Mouse (Mus musculus): Measurements from ENCODE around the gene 1700015G11Rik. TPM values are rescaled to one million over a fixed set of nuclear protein-coding genes. Genes with fewer than 3 reads are reported as not detected.

Gene 1700015G11Rik
- polyA plus RNA-seq, 1 experiment, result not detected

DNA sequence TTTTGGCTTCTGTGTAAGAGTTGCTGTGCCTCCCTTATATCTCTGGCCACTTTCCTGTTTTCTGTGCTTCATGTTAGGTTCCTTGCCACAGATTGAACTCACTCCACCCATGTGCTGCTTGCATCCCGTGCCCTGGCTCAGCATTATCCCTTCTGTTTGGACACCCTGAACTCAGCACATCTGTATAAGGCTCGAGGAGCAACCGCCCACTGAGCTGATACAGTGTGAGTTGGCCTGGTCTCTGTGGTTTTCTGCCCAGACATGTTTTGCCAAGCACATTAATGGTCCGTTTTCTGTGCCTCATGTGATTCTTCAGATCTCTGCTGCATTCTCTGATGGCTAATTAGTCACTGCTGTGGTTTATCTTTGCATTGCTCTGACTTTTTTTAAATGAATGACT, 47.9 kb downstream of the 1700015G11Rik start:
- no peaks in the 10 kb centered on the region for H3K36me3 ChIP-seq (ENCODE audit: control insufficient read depth, insufficient read depth)
- H3K79me3 ChIP-seq (ENCODE audit: low read depth), result no peaks in the 10 kb centered on the region
- H3K27me3 ChIP-seq (ENCODE audit: control insufficient read depth, insufficient read depth, insufficient read length), result no peaks in the 10 kb centered on the region
- TF ChIP-seq MYOG (IDR thresholded peaks at IDR 0.05; ENCODE audit: control insufficient read depth, extremely low read depth, insufficient read length) (no peak), USF1 (IDR thresholded peaks at IDR 0.05; ENCODE audit: low read depth) (peak; percentile 49), MAX (IDR thresholded peaks at IDR 0.05) (peak; percentile 38)
- no peak overlapping the region for H3ac ChIP-seq (ENCODE audit: control insufficient read depth, insufficient read length, low read depth)
- no peaks in the 10 kb centered on the region for H3K79me2 ChIP-seq (ENCODE audit: control insufficient read depth, insufficient read depth)
- H3K4me3 ChIP-seq (ENCODE audit: insufficient read depth, poor library complexity, severe bottlenecking), result no peak overlapping the region

DNA sequence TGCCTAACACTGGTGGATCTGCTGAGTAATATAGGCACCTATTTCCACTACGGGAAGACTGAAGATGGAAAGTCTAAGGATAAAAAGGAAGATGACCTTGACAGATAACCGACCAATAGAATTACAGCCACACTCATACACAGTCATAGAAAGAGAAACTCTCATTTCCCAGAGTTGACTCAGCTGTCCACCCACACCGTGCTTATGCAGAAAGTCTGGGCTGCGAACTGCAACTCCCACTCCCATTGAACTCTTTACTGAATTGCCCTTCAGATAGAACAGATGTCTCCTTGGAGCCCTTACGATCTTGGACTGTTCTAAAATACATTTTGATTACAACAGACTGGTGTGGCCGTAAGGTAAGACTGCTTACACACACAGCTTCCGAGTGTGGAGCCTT, 50.8 kb downstream of the 1700015G11Rik start:
- peak; percentile 37 for TF ChIP-seq MYOD1 (IDR thresholded peaks at IDR 0.05; ENCODE audit: control insufficient read depth, insufficient read length, low read depth)
- TF ChIP-seq CTCF (IDR thresholded peaks at IDR 0.05; ENCODE audit: control insufficient read depth, insufficient read depth, insufficient read length), result no peak
- no peak for TF ChIP-seq USF1 (IDR thresholded peaks at IDR 0.05; ENCODE audit: low read depth)
- no peak overlapping the region for H3K4me3 ChIP-seq (ENCODE audit: insufficient read depth, poor library complexity, severe bottlenecking)

DNA sequence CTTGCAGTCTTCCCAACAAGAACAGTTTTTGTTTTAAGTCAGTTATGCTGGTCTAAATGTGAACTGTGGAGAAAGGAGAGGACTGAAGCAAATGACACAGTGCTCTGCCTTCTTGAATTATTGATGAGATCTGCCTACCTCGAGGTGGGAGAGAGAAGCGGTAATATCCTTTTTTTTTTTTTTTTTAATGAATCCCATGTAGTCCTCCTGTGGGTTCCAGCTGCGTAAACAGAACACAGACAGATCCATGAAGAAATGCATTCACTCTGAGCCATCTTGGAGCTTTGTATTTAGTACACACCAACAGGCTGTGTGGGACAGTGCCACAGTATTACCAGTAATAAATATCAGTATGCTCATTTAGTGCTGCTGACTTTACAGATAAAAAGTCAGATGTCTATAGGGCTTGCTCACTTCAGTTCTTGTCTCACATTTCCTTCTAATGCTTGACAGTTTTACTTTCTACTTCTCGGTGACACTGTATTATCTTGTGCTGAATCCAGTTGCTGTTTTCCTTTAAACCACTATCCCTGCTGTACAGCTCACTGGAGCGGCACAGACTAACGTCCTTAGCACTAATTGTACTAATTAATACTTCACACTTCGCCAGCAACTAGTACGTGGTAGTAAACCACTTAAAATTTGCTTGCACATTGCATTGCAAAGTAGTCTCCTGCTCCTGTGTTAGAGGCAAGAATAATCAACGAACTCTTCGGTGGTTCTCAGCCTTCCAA, 53.1 kb downstream of the 1700015G11Rik start:
- no peak for TF ChIP-seq FOSL1 (IDR thresholded peaks at IDR 0.05; ENCODE audit: insufficient read depth, low read length, poor library complexity, severe bottlenecking)
- no peak for TF ChIP-seq MAX (IDR thresholded peaks at IDR 0.05)
- TF ChIP-seq MYOD1 (IDR thresholded peaks at IDR 0.05; ENCODE audit: control insufficient read depth, insufficient read length, low read depth), result no peak
- no peak for TF ChIP-seq MYOG (IDR thresholded peaks at IDR 0.05; ENCODE audit: control insufficient read depth, extremely low read depth, insufficient read length)
- no peak for TF ChIP-seq USF1 (IDR thresholded peaks at IDR 0.05; ENCODE audit: low read depth)
- no peak for TF ChIP-seq CTCF (IDR thresholded peaks at IDR 0.05; ENCODE audit: control insufficient read depth, insufficient read depth, insufficient read length)
- TF ChIP-seq CEBPB (IDR thresholded peaks at IDR 0.05; ENCODE audit: low read depth), result no peak
- Histone ChIP-seq H3K79me3 (ENCODE audit: low read depth) (no peaks in the 10 kb centered on the region), H3ac (ENCODE audit: control insufficient read depth, insufficient read length, low read depth) (no peak overlapping the region), H3K36me3 (ENCODE audit: control insufficient read depth, insufficient read depth) (no peaks in the 10 kb centered on the region), H3K4me3 (ENCODE audit: insufficient read depth, poor library complexity, severe bottlenecking) (no peak overlapping the region), H3K79me2 (ENCODE audit: control insufficient read depth, insufficient read depth) (no peaks in the 10 kb centered on the region), H3K27me3 (ENCODE audit: control insufficient read depth, insufficient read depth, insufficient read length) (no peaks in the 10 kb centered on the region)

More for the DNA sequence above, 50.8 kb downstream of the 1700015G11Rik start:
- H3K79me2 ChIP-seq (ENCODE audit: control insufficient read depth, insufficient read depth), result no peaks in the 10 kb centered on the region
- no peaks in the 10 kb centered on the region for H3K27me3 ChIP-seq (ENCODE audit: control insufficient read depth, insufficient read depth, insufficient read length)
- no peaks in the 10 kb centered on the region for H3K79me3 ChIP-seq (ENCODE audit: low read depth)
- no peak overlapping the region for H3ac ChIP-seq (ENCODE audit: control insufficient read depth, insufficient read length, low read depth)
- H3K36me3 ChIP-seq (ENCODE audit: control insufficient read depth, insufficient read depth), result no peaks in the 10 kb centered on the region

Other genes starting within 250 kb of the 1700015G11Rik start
- gene Gas2, start 153.7 kb downstream of the 1700015G11Rik start, polyA plus RNA-seq (2012; fragmentation: generic; extraction: Trizol), result 14.0 TPM
- gene Fancf, start 153.5 kb downstream of the 1700015G11Rik start, polyA plus RNA-seq (2012; fragmentation: generic; extraction: Trizol), result 14.2 TPM
- 1.2 TPM for gene Svip, start 9.7 kb downstream of the 1700015G11Rik start, polyA plus RNA-seq (2012; fragmentation: generic; extraction: Trizol)

Data from C2C12 (cell line).